Mouse (Mus musculus) fibroblast of lung, adult 2 months (primary cell): Measurements from ENCODE around the gene Mrpl37.

Experiments
- DNase-seq: peaks from one replicate; pipeline ENCODE4 v3.0.0-alpha.2; 2011; ENCODE audit warnings: low read depth

The Mrpl37 gene

DNA sequence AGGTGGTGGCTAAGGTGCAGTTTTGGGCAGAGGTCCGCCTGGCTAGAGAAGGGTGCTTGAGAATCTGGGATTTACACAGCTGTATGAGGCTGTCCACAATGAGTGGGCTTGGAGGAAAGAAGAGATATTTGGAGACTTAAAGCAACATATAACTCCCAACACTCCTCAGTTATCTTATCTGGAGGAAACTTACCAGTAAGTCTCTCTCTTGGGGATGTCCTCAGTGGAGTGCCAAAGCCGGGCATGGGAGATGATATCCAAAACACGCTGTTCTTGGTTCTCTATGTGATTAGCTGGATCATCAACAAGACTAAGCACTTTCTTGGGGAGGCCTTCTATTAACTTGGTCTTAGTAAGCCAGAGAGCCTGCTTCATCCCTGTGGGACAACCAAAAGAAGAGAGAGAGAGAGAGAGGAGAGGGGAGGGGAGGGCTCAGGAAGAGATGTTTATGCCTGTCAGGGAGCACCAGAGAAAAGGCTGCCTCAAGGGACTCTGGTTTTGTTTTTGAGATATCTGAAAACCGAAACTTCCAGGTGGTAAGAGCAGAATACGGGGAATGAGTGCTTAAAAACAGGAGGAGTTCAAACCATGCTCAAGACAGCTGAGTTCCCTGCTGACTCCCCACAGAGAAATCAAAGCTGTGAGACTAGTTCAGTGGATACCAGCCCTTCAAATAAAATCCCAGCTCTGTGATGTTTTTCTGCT, 2.1 kb downstream of the Mrpl37 start:
- no peak for DNase-seq

DNA sequence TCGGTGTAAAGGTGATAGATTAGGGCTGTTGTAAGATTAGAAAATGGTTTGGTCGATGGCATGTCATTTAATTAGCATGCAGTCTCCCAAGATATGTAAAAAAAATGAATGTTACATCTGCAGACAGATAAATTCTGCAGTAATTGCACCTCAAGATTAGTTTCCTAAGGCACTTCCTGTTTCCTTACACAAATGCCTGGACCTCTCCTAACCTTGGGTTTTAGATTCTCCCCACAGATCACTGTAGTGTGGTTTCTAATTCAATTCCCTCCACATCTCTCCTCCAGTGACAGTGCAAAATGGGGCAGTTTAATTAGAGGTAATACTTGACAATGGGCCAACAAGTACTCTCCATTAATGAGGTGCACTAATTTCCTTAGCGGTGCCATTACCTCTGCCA, 3.5 kb downstream of the Mrpl37 start:
- DNase-seq = no peak

DNA sequence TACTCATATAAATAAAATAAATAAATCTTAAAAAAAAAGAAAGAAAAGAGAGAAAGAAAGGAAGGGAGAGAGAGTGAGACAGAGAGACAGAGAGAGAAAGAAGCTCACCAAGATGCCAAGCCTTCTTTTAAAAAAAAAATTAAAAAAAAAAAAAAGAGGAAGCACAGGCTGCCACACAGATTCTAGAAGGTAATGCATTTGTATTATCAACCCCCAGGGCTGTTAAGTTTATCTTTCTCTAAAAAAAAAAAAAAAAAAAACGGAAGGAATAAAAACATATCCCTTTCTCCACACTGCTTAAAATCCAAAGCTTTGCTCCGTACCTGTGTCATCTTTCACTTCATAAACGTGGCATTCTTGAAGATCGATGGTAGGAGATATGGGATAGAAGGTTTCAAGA, 5.1 kb downstream of the Mrpl37 start:
- DNase-seq = no peak

DNA sequence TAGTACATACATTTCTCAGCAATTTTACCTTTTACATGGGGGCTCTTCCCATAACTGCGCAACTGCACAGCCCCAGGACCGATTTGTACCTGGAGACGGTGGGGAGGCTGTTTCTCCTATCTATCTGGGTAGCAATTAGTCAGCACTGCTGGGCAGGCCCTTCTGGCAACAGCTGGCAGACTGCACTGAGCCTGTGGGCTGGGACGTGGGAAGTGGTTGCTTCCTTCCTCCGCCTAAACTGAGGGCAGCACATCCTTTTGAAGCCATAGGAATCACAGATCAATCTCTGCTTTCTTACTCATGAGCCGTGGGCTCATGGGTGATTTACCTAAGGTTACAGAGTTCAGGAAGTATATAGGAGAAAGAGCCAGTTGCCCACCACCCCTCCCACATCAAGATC, 7.9 kb downstream of the Mrpl37 start:
- DNase-seq = no peak

DNA sequence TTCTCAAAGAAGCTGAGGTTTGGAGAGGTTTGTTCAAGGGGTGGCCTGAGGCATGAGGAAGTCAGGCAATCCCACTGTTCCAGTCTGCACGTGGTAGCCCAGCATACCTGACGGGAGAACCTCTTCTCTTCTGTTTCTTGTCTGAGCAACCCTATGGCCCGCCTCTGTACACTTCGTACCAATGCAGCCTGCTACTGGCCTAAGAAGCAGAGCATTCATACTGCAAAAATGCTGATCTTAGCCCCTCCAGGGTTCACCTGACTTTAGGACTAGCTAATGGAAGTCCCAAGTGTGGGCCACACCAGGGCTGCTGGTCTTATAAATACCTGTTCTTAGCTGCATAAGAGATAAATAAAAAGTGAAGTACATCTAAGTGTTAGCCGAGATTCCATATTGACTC, 8.3 kb downstream of the Mrpl37 start:
- DNase-seq = no peak

DNA sequence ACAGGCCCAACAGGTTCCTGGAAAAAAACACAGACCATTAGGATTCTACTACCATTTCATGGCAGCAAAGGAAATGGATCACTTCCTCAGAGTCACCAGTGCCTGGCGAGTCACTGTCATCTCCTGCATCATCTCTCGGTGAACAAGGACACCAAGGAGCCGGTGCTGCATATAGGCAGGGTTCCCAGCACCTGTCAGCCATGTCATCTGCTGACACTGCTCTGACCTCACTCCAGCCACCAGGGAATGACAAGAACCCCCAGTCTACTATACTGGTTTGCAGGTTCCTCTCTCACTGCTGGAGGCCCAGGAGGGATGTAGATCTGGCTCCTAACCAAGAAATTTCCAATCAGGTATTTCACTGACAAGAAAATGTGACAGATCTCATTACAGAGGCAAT, 10.6 kb downstream of the Mrpl37 start:
- no peak for DNase-seq

DNA sequence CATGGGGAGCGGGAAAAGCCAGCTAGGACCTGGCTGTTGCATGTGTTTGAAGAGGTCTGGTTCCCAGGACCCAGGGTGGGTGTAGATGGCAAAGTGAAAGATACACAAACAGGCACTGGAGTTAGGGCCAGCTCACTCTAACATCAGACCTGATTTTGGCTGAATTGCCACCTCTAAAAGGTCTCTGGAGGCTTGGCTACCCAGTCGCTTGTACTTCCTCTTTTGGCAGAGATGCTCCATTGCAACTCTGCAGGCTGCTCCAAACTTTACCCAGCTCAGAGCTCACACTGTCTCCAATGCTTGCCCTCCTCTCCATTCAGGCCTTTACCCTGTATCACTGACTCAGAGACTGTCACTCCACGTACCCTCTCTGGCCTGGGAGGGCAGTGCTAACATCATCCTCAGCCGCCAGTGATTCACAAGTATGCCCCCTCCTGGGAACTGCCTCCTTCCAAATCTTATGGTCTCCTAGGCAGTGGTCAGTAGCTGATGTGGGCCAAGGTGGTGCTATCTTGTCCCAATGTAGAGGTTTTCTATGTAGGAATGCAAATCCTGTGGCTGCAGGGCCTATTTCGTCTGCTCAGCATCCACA, 13.6 kb downstream of the Mrpl37 start:
- DNase-seq = no peak

DNA sequence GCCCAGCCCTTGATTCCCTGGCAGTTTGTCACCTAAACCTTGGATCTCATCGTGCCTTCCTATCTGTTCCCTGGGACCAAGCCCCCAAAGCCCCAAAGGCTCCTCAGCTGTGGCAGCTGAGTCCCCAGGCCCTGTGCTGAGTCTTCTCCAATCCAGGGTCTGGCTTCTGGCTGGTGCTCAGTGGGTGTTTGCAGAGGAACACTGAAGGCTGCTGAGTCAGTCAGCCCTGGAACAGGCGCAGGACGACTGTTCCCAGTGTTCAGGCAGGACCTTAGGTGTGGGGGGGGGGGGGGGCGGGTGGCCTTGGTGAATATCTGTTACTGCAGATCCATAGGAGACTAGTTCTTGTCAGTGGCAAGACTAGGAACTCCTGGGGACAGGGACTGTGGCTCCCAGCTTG, 14.8 kb downstream of the Mrpl37 start:
- no peak for DNase-seq

DNA sequence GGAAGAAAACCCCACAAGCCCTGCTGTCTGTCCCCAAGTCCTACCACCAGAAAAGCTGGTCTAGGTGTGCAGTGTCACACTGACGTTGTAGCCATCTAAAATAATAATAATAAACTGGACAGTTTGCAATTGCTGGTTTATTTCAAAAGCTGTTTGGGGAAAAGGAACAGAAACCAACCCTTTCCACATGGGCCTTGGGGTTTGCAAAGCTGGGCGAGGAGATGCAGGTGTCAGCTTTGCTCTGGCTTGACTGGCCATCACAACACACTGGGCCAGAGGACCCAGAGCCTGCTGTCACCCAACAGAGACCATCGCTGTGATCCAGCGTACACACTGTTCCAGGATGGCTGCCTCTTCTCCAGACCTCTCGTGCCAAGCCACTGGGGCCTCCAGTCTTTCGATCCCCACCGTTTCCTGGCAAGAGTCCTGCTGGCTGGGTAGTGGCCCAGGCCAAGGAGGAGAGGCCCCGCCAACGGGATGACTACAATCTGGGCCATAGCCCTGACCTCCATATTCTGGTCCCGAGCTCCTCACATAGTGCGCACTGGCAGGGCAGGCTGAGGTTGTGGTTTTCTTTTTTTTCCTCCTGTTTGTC, 18.0 kb downstream of the Mrpl37 start:
- DNase-seq = no peak

DNA sequence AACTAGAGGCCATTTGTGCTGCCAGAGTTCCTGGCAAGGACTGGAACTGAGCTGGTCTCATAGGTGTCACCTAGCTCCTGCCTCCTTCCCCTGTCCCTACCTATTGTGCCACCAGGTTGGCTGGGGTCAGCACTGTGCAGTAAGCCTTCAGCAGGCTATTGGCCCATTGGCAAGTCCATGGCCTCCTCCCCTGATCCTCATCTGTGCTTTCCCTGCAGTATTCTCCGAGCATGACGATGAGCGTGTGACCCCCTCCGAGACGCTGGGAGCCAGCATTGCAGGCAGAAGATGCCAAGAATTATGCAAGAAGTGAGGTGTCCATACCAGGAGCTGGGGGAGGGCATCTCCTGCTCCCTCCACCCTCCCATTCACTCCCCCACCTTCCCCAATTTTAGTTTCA, 18.9 kb downstream of the Mrpl37 start:
- DNase-seq = no peak

DNA sequence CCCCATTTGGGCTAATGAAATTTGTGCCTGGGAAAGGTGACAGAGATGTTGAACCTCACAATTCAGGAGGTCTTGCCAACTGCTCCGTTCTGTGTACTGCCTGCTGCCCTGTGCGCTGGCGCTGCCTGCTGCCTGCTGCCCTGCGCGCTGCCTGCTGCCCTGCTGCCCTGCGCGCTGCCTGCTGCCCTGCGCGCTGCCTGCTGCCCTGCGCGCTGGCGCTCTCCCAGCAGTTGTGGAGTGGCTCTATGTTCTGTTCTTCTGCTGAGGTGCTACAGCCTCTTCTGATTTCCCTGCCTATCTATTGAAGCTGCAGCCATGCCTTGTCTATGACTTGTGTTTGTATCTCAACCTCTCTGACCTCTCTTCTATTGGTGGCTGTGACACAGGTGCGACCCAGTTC, 21.5 kb downstream of the Mrpl37 start:
- no peak for DNase-seq

DNA sequence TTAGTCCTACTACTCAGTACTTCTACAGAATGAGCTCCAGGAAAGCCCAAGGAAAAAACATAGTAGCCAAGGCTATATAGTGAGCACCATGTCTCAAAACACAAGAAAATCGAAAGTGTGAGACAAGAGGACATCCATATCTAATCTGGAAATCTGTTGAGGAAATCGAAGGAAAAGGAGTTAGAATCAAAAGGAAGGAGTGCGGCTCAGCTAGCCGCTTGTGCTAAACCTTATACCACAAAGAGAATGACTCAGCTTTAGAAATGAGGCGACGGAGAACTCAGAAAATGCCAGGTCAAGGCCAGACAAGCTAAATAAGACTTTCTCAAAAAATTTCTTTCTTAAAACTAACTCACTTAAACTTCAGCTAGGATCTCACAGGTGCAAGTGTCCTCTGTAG, 24.4 kb downstream of the Mrpl37 start:
- DNase-seq = no peak

DNA sequence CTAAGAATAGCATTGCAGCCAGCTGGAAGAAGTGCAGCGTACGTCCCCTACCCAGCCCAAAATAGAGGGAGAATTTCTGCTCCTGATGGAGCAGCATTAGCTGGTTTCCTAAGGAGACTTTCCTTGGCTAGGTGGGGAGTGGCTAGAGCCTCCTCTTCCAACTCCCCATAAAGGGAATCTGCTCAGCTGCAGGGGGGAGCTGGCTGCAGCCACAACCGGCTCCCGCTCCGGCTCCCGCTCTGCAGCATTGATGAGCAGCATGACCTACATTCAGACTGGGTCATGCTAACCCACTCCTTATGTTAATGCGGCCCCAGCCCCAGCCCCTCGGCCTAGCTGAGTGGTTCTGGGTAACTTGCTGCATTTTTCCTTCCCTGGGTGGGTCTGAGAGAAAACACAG, 27.4 kb downstream of the Mrpl37 start:
- DNase-seq = no peak

DNA sequence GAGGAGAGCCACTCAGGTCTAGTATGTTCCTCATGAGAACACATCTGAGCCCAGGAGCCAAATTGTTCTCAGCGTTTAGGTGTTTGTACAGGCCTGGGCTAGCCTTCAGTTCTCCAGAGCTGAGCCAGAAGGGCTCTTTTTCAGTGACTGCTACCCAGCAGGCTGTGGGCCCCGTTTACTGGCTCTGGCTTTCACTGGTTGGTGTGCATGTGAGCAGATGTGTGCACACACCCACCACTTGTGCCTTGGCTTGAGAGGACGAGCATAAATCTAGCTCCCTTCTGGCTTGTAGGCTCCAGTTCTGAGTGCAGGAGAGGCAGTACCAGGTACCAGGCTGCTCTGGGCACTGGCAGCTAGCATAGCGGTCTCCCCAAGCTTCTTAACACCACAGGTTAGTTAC, 28.4 kb downstream of the Mrpl37 start:
- DNase-seq = no peak

DNA sequence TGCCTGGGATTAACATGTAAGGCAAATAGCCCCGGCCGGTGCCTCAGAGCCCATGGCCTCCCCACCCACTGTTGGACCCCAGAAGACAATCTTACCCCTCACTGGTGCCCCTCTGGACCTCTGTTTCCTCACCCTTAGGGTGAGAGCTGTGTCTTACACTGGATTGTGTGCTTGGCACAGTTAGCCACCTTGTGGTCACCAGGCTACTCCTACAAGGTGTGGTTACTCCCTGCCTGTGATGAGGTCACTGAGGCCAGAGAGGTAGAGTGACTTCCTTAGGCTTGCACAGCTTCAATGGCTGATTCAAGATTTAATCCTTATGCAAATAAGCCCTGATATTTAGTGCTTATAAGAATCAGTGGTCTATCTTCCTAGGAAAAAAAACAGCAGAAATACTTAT, 29.7 kb downstream of the Mrpl37 start:
- no peak for DNase-seq

DNA sequence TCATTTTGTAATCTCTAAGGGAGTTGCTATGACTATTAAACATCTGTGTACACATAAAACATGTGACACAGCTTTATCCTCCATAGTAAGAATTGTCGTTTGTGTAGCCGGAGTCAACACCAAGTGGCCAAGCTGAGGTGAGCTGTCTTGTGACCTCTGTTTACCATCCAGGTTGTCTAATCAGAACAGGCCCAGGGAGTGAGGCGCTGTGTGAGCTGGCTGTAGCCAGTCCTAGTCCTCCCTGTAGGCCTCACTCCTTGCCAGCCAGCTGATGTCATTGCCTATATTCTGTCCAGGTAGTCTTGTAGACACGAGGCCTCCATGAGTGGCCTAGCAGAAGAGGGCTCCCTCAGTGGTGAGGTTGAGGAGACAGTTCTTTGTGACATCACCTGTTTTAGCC, 31.0 kb downstream of the Mrpl37 start:
- DNase-seq = no peak

DNA sequence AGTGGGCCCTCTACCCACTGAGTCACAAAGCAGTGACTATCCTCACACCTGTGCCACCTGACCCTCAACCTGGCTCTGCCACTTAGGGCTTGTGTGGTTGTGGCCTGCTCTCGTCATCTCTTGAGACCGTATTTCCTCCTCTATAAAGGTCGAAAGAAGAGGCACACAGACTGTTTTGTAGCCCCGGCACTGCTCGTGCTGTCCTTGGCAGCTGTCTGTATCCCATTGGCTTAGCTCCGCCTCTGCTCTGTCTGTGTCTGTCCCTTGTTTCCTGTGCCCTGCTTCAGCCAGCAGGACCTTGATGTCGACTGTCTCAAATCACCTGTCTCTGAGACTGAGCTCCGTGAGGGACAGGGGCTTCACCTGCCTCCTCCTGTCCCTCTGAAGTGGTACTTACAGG, 40.2 kb downstream of the Mrpl37 start:
- no peak for DNase-seq

DNA sequence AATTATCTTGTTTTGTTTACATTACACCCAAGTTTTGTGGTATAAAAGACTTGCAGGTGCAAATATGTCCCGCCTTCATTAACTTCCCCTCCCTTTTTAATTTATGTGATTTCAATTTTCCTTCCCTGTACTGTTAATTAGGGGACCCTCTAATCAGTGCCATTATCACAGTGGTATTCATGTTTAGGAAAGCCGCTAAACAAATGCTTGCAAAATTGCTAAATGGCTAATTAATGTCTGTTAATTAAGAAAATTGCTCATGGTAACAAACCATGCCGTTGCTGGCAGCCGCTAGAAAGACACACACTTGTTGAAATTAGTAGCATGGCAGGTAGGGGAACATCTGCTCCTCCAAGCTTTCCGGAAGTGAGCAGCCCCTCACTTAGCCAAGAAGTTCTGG, 41.3 kb downstream of the Mrpl37 start:
- no peak for DNase-seq

DNA sequence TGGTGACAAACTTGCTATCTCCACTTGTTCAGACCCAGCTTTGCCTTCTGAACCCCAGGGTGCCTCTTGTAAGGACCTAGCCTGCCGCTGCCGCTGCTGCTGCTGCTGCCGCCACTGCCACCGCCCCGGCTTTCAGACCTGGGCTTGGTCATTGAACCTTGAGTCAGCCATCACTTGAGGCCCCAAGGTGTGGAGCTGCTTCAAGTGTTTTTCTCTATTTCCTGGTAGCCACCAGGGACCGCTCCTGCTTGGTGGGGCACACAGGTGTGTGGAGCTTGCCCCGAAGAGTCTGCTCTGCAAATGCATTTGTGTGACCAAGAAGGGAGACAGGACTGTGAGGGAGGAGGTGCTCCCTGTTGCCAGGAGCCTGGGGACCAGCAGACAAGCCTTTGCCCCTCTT, 41.8 kb downstream of the Mrpl37 start:
- DNase-seq = no peak

DNA sequence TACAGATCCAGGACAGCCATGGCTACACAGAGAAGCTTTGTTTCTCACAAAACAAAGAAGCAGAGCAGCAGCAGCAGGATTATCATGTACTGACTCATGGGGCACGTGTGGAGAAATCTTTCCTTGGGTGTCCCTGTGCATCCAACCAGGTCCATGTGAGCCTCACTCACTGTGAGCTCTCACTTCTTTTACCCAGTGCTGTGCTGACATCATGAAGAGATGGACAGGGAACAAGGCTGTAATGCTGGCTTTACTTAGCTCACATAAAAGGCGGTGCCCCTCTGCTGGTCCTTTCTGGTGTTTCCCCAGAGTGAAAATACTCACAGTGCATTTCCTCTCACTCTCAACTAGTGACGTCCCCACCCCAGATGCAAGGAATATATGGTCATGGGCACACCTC, 45.2 kb downstream of the Mrpl37 start:
- no peak for DNase-seq

DNA sequence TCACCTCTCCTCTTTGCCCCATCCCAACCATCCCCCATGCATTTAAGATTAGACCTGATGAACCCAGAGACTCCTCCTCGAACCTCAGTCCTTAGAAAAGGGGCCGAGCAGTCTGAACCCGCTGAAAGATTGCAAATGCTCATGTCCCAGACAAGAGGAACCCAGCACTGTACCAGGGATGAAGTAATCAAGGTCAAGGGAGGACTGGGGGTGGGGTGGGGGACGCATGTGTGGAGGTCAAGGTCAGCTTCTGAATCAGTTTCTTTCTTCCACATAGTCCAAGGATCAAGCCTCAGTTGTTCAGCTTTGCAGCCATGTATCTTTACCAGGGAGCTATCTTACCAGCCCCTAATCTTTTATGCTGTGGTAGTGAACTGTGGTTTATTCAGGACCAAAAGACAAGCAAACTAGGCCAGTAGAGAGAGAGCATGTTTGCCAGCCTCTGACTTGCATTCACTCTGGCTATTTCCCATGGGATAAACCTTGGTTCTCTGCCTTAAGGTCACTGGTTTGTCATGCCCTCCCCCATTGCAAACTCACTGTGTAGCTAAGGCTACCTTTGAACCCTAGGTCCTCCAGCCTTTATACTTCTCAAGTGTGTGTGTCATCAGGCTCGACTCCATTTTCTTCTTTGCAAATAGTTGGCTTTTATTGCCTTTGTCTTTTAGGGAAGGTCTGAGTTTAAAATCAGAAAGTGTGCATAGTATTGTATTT, 46.2 kb downstream of the Mrpl37 start:
- DNase-seq = no peak

DNA sequence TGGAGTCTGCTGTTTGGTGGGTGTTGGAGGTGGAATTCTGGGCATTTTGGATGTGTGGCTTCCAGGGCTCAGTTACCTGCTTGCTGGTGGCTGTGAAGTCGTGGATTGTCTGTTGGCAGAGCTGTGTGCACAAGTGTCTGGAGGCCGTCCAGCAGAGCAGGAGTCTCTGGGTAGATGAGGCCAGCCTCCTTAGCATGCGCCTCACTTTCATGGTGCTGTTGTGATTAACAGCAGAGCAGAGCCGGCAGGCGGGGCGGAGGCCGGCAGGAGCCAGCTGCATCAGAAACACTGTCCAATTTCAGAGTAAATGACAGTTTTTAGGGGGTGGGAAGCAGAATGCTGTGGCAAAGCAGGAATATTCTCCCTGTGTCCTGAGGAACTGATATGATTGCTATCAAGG, 47.6 kb downstream of the Mrpl37 start:
- DNase-seq = no peak

DNA sequence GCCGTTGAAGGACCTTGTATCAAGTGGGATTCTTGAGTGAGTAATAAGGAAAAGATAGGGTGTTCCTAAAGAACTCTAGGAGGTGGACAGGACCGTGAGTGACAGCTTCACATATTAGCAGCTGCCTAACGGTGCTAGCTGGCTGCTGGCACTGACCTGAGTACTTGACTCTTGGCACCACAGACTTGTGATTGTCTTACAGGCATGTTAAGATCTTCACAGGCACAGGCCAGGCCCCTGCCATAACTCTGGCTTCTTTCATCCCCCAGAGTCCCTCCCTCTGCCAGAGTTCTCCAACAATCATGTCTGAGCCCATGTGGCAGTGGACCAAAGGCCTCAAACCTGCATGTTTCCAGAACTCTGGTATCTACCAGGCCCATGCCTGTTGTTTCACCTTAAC, 48.1 kb downstream of the Mrpl37 start:
- DNase-seq = no peak
